Mouse (Mus musculus): ENCODE measurements around the gene Cfap300. TPM values are rescaled to one million over a fixed set of nuclear protein-coding genes. Genes with fewer than 3 reads are reported as not detected.
A peak's percentile ranks its signal among the peaks of the same experiment; 100 is the strongest.

Gene Cfap300
- polyA plus RNA-seq, 1 experiment from 2014 or later = 10.8 TPM

DNA sequence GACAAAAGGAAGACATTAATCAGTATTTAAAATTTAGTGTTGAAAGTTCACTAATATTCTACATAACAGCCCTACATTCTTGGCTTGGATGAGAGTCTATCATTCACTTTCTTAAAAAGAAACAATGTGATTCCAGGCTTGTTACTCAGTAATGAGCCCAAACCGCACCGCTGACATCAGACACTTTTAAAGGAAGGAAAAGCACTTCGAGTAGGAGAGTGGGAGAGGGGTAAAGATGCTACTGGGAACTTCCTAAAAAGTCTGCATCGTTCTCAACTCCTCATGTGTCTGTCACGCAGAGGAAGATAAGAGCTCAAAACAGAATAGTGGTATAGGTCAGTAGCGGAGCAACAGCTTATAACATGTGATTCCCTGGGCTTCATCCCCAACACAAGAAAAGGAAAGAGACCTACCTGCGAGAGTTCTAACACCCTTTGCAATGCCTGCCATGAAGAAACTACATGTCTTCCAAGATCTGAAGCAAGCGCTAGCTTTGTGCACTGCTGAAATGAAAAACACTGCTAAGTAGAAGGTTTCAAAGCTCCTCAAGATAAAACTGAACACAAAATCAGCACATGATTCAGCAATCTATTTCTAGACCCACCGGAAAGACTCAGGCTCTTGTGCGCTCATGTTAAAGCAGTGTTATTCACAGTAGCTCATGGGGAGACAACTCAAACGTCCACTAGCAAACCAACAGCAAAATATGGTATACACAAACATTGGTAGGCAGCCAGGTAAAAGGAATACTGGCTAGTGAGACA, 63.3 kb downstream of the Cfap300 start:
- Histone ChIP-seq H3K9ac (ENCODE audit: low read depth, low read length) (no peak overlapping the region), H3K4me3 (replicated peaks; ENCODE audit: low read depth, low read length) (no peak overlapping the region), H3K27me3 (ENCODE audit: insufficient read depth, low read length) (no peaks in the 10 kb centered on the region), H3K9me3 (replicated peaks; ENCODE audit: low read length) (no peaks in the 10 kb centered on the region), H3K4me2 (ENCODE audit: low read length) (no peak overlapping the region), H3K36me3 (ENCODE audit: insufficient read depth, low read length) (no peaks in the 10 kb centered on the region), H3K27ac (peak overlapping the region; percentile 3; the same call in 1 of the 2 replicates), H3K4me1 (replicated peaks; ENCODE audit: insufficient read depth, low read length) (peaks cover 4% of the 10 kb centered on the region; the same call in 1 of the 2 replicates)
- ATAC-seq (replicated peaks; ENCODE audit: low FRiP score, low read depth) (no peak), DNase-seq (ENCODE audit: low spot score) (peak; percentile 39)
- no peak for TF ChIP-seq CTCF (IDR thresholded peaks at IDR 0.05; ENCODE audit: low read depth)
- 79% methylated on average over 11 of the region's 11 CpGs for WGBS

DNA sequence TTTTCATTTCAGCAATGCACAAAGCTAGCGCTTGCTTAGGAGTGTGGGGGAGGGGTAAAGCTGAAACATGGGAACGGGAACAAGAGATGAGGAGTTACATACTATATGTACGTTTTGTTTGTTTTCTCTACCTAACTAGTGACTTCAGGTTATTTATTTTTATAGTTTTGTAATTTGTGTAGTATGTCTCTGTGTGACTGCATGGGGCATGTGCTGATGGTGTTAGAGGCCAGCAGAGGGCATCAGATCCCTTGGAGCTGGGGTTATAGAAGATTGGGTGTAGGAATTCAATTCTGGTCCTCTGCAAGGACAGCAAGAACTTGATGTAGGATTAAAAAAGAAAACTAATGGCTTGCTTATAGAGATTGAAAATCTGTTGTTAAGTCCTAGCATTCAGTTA, 64.1 kb downstream of the Cfap300 start:
- DNase-seq (ENCODE audit: low spot score) = no peak
- Histone ChIP-seq H3K4me2 (ENCODE audit: low read length) (no peak overlapping the region; the same call in 1 of the 2 replicates), H3K4me3 (replicated peaks; ENCODE audit: low read depth, low read length) (no peak overlapping the region), H3K36me3 (ENCODE audit: insufficient read depth, low read length) (no peaks in the 10 kb centered on the region), H3K9me3 (replicated peaks; ENCODE audit: low read length) (no peaks in the 10 kb centered on the region), H3K27ac (no peak overlapping the region), H3K27me3 (ENCODE audit: insufficient read depth, low read length) (no peaks in the 10 kb centered on the region), H3K4me1 (replicated peaks; ENCODE audit: insufficient read depth, low read length) (peaks cover 4% of the 10 kb centered on the region; the same call in 1 of the 2 replicates), H3K9ac (ENCODE audit: low read depth, low read length) (no peak overlapping the region)
- peak; percentile 56; the same call in 1 of the 2 replicates for TF ChIP-seq CTCF (IDR thresholded peaks at IDR 0.05; ENCODE audit: low read depth)
- 56% methylated on average over 3 of the region's 3 CpGs for WGBS
- no peak for ATAC-seq (replicated peaks; ENCODE audit: low FRiP score, low read depth)

DNA sequence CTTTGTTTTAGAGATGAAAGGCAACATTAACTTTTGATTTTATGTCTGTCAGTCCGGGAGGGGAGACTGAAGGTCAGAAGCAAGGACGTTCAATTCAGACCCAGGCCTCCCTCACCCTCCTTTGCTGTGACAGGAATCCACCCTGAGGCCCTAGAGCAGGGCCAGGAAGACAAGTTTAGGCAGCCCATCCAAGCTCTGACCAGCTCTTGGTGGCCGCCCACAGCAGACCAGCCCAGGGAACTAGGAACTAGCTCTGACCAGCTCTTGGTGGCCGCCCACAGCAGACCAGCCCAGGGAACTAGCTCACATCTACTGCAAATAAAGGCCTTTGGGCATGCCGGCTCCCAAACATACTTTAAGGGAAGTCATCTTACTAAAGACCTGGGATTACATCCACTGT, 65.0 kb downstream of the Cfap300 start:
- WGBS = 42% methylated on average over 5 of the region's 5 CpGs
- no peaks in the 10 kb centered on the region for H3K27me3 ChIP-seq (ENCODE audit: insufficient read depth, low read length)
- DNase-seq (ENCODE audit: low spot score) (no peak), ATAC-seq (replicated peaks; ENCODE audit: low FRiP score, low read depth) (peak; percentile 73)
- H3K9me3 ChIP-seq (replicated peaks; ENCODE audit: low read length) = no peaks in the 10 kb centered on the region
- H3K36me3 ChIP-seq (ENCODE audit: insufficient read depth, low read length) = no peaks in the 10 kb centered on the region
- H3K9ac ChIP-seq (ENCODE audit: low read depth, low read length) = no peak overlapping the region
- H3K27ac ChIP-seq = no peak overlapping the region
- no peak overlapping the region for H3K4me3 ChIP-seq (replicated peaks; ENCODE audit: low read depth, low read length)
- no peak for TF ChIP-seq CTCF (IDR thresholded peaks at IDR 0.05; ENCODE audit: low read depth)
- no peak overlapping the region for H3K4me2 ChIP-seq (ENCODE audit: low read length)
- H3K4me1 ChIP-seq (replicated peaks; ENCODE audit: insufficient read depth, low read length) = peaks cover 4% of the 10 kb centered on the region; the same call in 1 of the 2 replicates

DNA sequence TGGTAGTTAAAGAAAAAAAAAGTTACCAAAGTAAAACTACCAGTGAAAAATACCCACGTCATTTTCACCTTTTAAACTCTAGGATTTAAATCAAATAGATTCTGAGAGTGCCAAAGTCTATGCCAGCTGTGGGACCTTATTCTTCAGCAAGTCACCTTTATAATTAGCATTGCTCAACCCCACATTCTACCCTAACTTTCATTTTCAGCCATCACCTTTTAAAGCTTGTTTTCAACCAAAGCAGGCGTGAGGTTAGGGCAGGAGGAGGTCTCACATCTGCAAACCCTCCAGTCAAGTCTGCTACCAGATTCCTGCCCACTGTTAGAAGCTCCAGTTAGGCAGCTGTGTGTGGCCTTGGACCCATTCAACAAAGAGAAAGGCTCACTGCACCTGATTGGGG, 70.6 kb downstream of the Cfap300 start:
- ATAC-seq (replicated peaks; ENCODE audit: low FRiP score, low read depth) = no peak
- no peak for DNase-seq (ENCODE audit: low spot score)
- TF ChIP-seq CTCF (IDR thresholded peaks at IDR 0.05; ENCODE audit: low read depth) = no peak
- H3K4me2 ChIP-seq (ENCODE audit: low read length) = no peak overlapping the region
- H3K27ac ChIP-seq = no peak overlapping the region
- WGBS = 66% methylated on average over 2 of the region's 2 CpGs
- H3K9me3 ChIP-seq (replicated peaks; ENCODE audit: low read length) = no peaks in the 10 kb centered on the region
- no peak overlapping the region for H3K9ac ChIP-seq (ENCODE audit: low read depth, low read length)
- no peak overlapping the region for H3K4me3 ChIP-seq (replicated peaks; ENCODE audit: low read depth, low read length)
- H3K27me3 ChIP-seq (ENCODE audit: insufficient read depth, low read length) = no peaks in the 10 kb centered on the region
- no peaks in the 10 kb centered on the region for H3K36me3 ChIP-seq (ENCODE audit: insufficient read depth, low read length)
- no peaks in the 10 kb centered on the region for H3K4me1 ChIP-seq (replicated peaks; ENCODE audit: insufficient read depth, low read length)

Other genes starting within 250 kb of the Cfap300 start
- 36.4 and 37.4 TPM in 2 replicates for gene Birc2, start 205.8 kb downstream of the Cfap300 start, polyA plus RNA-seq (2015; fragmentation: Nextera tagmentation; extraction: Ambion mirVana)
- gene Birc3, start 169.6 kb downstream of the Cfap300 start, polyA plus RNA-seq (2015; fragmentation: Nextera tagmentation; extraction: Ambion mirVana) = 5.3 and 7.2 TPM in 2 replicates
- 25.5 and 26.5 TPM in 2 replicates for gene Yap1, start 38.2 kb downstream of the Cfap300 start, polyA plus RNA-seq (2015; fragmentation: Nextera tagmentation; extraction: Ambion mirVana)
- gene Cep126, start 91.5 kb upstream of the Cfap300 start, polyA plus RNA-seq (2015; fragmentation: Nextera tagmentation; extraction: Ambion mirVana) = 3.7 and 4.0 TPM in 2 replicates